Mouse (Mus musculus): ENCODE results near the gene Tle4.

DNA sequence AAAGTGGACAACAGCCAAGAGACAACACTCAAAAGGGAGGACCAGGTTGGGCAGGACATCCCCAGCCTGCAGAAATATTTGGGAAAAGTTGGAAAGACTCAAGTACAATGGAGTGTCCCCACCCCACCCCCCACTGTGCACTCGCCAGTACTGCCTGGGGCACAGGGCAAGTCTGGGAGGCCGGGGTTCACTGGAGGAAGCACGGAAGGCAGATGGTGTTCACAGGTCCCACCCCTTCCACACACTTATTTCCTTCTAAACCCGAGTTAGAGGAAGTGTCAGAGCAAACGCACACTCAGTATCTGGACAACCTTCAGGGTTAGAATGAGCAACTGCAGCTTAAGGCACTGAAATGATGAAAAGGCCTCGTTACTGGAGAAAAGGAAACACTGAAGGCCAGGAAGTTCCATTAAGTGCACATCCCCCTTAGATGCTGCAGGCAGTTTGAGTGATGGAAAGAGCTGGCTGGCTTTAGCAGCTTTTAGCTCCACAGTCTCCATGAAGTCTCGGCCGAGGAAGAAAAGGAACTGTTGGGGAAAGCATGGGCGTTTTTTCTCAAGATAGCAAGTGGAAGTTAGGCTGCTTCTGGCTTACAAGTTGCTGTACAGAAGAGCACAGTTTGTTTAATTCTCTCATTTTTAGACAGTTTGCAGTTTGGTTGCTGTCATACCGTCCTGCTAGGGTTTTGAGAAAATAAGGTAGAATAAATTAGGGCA is 37.5 kb upstream of the Tle4 start:
- no peak for TF ChIP-seq CTCF (IDR thresholded peaks at IDR 0.05; ENCODE audit: insufficient read depth, low read depth, low read length)
- no peak for TF ChIP-seq POLR2A (IDR thresholded peaks at IDR 0.05; ENCODE audit: insufficient read depth, low read depth, low read length)
